Mouse (Mus musculus) lung, postnatal 0 days (tissue): ENCODE measurements around the gene Dnajc7. TPM values are rescaled to one million over a fixed set of nuclear protein-coding genes. Genes with fewer than 3 reads are reported as not detected.
A peak's percentile ranks its signal among the peaks of the same experiment; 100 is the strongest.
"Not testable (repeated sequence)": the region's sequence is repeated elsewhere in the genome, so short reads cannot be mapped to it uniquely, and the experiment has no call there.

Source experiments
- ATAC-seq: fragments of 200-750 bp; cut with Nextera tagmentation; 2 replicates; pipeline ENCODE4 v1.8.0; 2017; ENCODE audit warnings: moderate library complexity
- DNase-seq: peaks from one replicate; pipeline ENCODE4 v3.0.0-alpha.2; 2016; ENCODE audit warnings: low spot score
- H3K27ac ChIP-seq: fragments of 300-500 bp; sonication (generic); 2 replicates; pipeline ENCODE4 v1.5.1; 2014; ENCODE audit warnings: antibody characterized with exemption, mild to moderate bottlenecking, low read length, mixed read lengths
- H3K27me3 ChIP-seq: fragments of 300-500 bp; sonication (generic); replicated peaks from 2 replicates; pipeline ENCODE4 v1.6.1; 2014; ENCODE audit warnings: low read length, mixed read lengths; ENCODE audit not compliant: insufficient read depth
- H3K36me3 ChIP-seq: fragments of 300-500 bp; sonication (generic); 2 replicates; pipeline ENCODE4 v1.6.1; 2014; ENCODE audit warnings: low read length, mixed read lengths; ENCODE audit not compliant: insufficient read depth
- H3K4me1 ChIP-seq: fragments of 300-500 bp; sonication (generic); 2 replicates; pipeline ENCODE4 v1.6.1; 2014; ENCODE audit warnings: antibody characterized with exemption, low read depth, low read length, mixed read lengths; ENCODE audit not compliant: insufficient read depth
- H3K4me2 ChIP-seq: fragments of 300-500 bp; sonication (generic); replicated peaks from 2 replicates; pipeline ENCODE4 v1.6.1; 2014; ENCODE audit warnings: low read depth, mild to moderate bottlenecking, low read length, moderate library complexity, mixed read lengths
- H3K4me3 ChIP-seq: fragments of 300-500 bp; sonication (generic); 2 replicates; pipeline ENCODE4 v1.5.1; 2014; ENCODE audit warnings: low read depth, low read length
- H3K9ac ChIP-seq: fragments of 300-500 bp; sonication (generic); replicated peaks from 2 replicates; pipeline ENCODE4 v1.6.1; 2014; ENCODE audit warnings: low read depth, mild to moderate bottlenecking
- H3K9me3 ChIP-seq: fragments of 300-500 bp; sonication (generic); 2 replicates; pipeline ENCODE4 v1.6.1; 2016; ENCODE audit warnings: low read length, mixed read lengths
- CTCF ChIP-seq: IDR thresholded peaks from 2 replicates; pipeline ENCODE4 v1.5.1; 2016; ENCODE audit warnings: antibody characterized with exemption, mild to moderate bottlenecking
- EP300 ChIP-seq: IDR thresholded peaks from 2 replicates; pipeline ENCODE4 v1.6.1; 2016; ENCODE audit warnings: antibody characterized with exemption, mild to moderate bottlenecking, control low read depth
- WGBS: fragments of 180-500 bp; shearing (Covaris S2); extraction: QIAGEN DNeasy Blood & Tissue Kit; methylation state at CpG from one replicate; pipeline ENCODE4 v1.1.7; 2014; 5-methylcytosine and 5-hydroxymethylcytosine counted together
- polyA plus RNA-seq: library from polyadenylated mRNA; unstranded; fragments of >200 nt; fragmentation: Nextera tagmentation; extraction: Ambion mirVana; gene quantifications from 2 replicates; pipeline ENCODE4 v1.2.1, GENCODE M21; 2015

Gene Dnajc7
- polyA plus RNA-seq: 99.1 and 113 TPM in 2 replicates

DNA sequence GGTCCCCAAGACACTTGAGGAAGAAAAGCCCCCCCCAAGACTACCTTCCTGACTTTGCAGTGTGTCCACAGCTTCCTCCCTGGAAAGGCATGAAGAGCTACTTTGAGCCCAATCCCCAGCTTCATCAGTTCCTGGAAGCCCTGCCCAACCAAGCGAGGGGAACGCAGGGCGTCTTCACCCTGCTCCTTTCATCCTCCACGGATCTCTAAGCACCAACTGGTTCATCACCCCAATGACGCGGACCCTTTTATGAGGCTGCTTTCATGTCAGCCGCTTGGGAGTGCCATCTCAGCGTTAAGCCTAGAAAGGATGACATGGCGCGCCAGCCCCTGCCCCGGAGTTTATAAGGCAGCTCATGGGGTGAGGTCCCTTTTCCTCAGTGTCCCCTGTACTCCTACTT is at the start of gene Dnajc7:
TSS of gene Dnajc7 (minus strand) at position 187 of the 400 bp plus-strand sequence.
- peaks cover 8% of the 10 kb centered on the region; the same call in 1 of the 2 replicates for H3K4me1 ChIP-seq
- ATAC-seq (no peak), DNase-seq (no peak)
- peak within 1 kb of the TSS; percentile 82 for H3K9ac ChIP-seq
- peak within 1 kb of the TSS; percentile 83 for H3K4me2 ChIP-seq
- no peaks in the 10 kb centered on the region for H3K9me3 ChIP-seq
- TF ChIP-seq CTCF (no peak), EP300 (no peak)
- no peaks in the 10 kb centered on the region for H3K27me3 ChIP-seq
- peak within 1 kb of the TSS; percentile 97 for H3K27ac ChIP-seq
- no peaks in the 10 kb centered on the region for H3K36me3 ChIP-seq
- peak within 1 kb of the TSS; percentile 98 for H3K4me3 ChIP-seq
- 6% methylated on average over 11 of the region's 11 CpGs for WGBS

- H3K9ac ChIP-seq: no peak overlapping the region
- no peak overlapping the region for H3K4me3 ChIP-seq
- no peak overlapping the region for H3K27ac ChIP-seq
- DNase-seq (no peak), ATAC-seq (no peak)
- no peaks in the 10 kb centered on the region for H3K9me3 ChIP-seq
- no peaks in the 10 kb centered on the region for H3K27me3 ChIP-seq
- no peaks in the 10 kb centered on the region for H3K36me3 ChIP-seq
- H3K4me1 ChIP-seq: no peaks in the 10 kb centered on the region
- TF ChIP-seq CTCF (no peak), EP300 (no peak)
- no peak overlapping the region for H3K4me2 ChIP-seq
- WGBS: 54% methylated on average over 10 of the region's 10 CpGs
Measured at GRCm38 (mm10) chr11:100659806-100660205, 39.8 kb upstream of the Dnajc7 start.

GRCm38 (mm10) chr11:100656458-100656857 is 36.5 kb upstream of the Dnajc7 start:
- H3K4me2 ChIP-seq: no peak overlapping the region
- no peaks in the 10 kb centered on the region for H3K9me3 ChIP-seq
- ATAC-seq (no peak), DNase-seq (peak; percentile 16)
- no peak overlapping the region for H3K9ac ChIP-seq
- H3K36me3 ChIP-seq: no peaks in the 10 kb centered on the region
- no peaks in the 10 kb centered on the region for H3K4me1 ChIP-seq
- 12% methylated on average over 6 of the region's 6 CpGs for WGBS
- no peak overlapping the region for H3K27ac ChIP-seq
- no peak overlapping the region for H3K4me3 ChIP-seq
- TF ChIP-seq CTCF (no peak), EP300 (no peak)
- H3K27me3 ChIP-seq: no peaks in the 10 kb centered on the region

DNA sequence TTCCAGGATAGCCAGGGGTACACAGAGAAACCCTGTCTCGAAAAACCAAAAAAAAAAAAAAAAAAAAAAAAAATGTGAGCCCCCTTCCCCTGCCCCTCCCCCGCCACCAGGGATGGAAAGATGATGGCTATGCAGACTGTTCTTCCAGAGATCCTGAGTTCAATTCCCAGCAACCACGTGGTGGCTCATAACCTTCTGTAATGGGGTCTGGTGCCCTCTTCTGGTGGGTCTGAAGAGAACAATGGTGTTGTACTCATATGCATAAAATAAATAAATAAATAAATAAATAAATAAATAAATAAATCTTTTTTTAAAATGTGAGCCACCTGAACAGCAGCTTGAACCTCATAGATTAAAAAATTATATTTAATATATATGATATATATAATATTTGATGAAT is 35.6 kb upstream of the Dnajc7 start:
- not testable (repeated sequence) for DNase-seq, H3K9me3 ChIP-seq, H3K4me2 ChIP-seq, H3K27ac ChIP-seq, H3K27me3 ChIP-seq, H3K4me1 ChIP-seq, H3K36me3 ChIP-seq, H3K9ac ChIP-seq, H3K4me3 ChIP-seq, ATAC-seq
- WGBS: 60% methylated on average over 2 of the region's 3 CpGs
- TF ChIP-seq CTCF: peak; percentile 21

DNA sequence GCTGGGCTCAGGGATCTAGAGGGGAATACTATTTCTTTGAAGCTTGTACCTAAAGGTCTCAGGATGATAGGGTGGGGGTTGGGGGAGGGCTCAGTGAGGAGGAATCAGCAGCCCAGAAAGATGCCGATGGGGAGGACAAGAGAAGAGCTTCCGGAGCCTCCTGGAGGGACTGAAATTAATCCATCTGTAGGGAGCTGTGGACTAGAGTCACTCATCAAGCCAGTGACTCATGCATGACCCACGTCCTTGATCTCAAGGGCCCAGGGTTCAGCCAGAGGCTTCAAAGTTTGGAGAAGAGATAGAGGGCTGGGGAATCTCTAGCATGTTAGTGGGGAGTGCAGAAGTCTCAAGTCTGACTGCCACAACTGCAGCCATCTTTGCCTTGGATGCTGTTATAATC is 31.8 kb upstream of the Dnajc7 start:
- Histone ChIP-seq H3K9me3 (no peaks in the 10 kb centered on the region), H3K27ac (no peak overlapping the region), H3K4me1 (no peaks in the 10 kb centered on the region), H3K9ac (no peak overlapping the region), H3K4me2 (no peak overlapping the region), H3K36me3 (no peaks in the 10 kb centered on the region), H3K4me3 (no peak overlapping the region), H3K27me3 (no peaks in the 10 kb centered on the region; the same call in 1 of the 2 replicates)
- TF ChIP-seq EP300: no peak
- 11% methylated on average over 3 of the region's 3 CpGs for WGBS
- no peak for DNase-seq
- ATAC-seq: no peak

DNA sequence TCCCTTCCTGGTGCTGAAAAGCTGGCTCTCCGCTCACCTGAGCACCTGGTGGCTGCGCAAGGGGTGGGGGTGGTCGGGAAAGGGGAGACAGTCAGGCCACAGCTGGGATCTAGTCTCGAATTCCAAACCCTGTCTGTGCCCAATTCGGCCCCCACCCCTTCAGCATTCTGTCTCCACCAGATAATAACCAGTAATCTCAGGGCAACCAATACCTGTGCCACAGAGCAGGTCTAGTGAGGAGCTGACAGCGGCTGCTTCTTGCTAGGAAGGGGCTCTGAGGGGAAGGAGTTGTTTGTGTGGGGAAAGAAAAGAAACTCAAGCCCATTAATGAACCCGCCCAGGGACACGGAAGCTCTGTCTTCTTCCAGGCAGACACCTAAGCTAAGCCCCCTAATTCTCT is 31.2 kb upstream of the Dnajc7 start:
- Histone ChIP-seq H3K9me3 (no peaks in the 10 kb centered on the region), H3K4me2 (no peak overlapping the region), H3K9ac (no peak overlapping the region), H3K27me3 (no peaks in the 10 kb centered on the region; the same call in 1 of the 2 replicates), H3K4me1 (no peaks in the 10 kb centered on the region), H3K36me3 (no peaks in the 10 kb centered on the region), H3K27ac (no peak overlapping the region), H3K4me3 (no peak overlapping the region)
- 13% methylated on average over 7 of the region's 8 CpGs for WGBS
- ATAC-seq (no peak), DNase-seq (no peak)
- TF ChIP-seq EP300 (no peak), CTCF (no peak)

GRCm38 (mm10) chr11:100648405-100648804 is 28.4 kb upstream of the Dnajc7 start:
- H3K4me2 ChIP-seq: no peak overlapping the region
- no peak overlapping the region for H3K9ac ChIP-seq
- H3K27me3 ChIP-seq: no peaks in the 10 kb centered on the region; the same call in 1 of the 2 replicates
- H3K27ac ChIP-seq: no peak overlapping the region
- ATAC-seq: no peak
- no peak for DNase-seq
- H3K9me3 ChIP-seq: no peaks in the 10 kb centered on the region
- WGBS: 86% methylated on average over 8 of the region's 8 CpGs
- TF ChIP-seq EP300 (no peak), CTCF (no peak)
- no peaks in the 10 kb centered on the region for H3K36me3 ChIP-seq
- H3K4me1 ChIP-seq: no peaks in the 10 kb centered on the region
- H3K4me3 ChIP-seq: no peak overlapping the region
